Comparison of ENCODE assay signal across 9 mouse cellular contexts in genomic region chr5:77089294-77089693, GRCm38 (mm10). TPM values are rescaled to one million over a fixed set of nuclear protein-coding genes. Genes with fewer than 3 reads are reported as not detected.
DNase-seq lines count a peak whose midpoint lies in the region; ATAC-seq lines count a peak whose summit lies in the region.
"Had no signal": no experiment of that assay in that cellular context is flagged by ENCODE, and none has a peak within 500 bp of the region (broad histone marks: within the 10 kb centered on the region; RNA-seq: fewer than 3 reads in every experiment).

No protein-coding gene starts in this region.

- WGBS in embryonic facial prominence, embryonic 12.5 days, result 54% methylated on average over 1 of the region's 1 CpGs
- 71% methylated on average over 1 of the region's 1 CpGs for WGBS in limb, embryonic 11.5 days
- 67% methylated on average over 1 of the region's 1 CpGs for WGBS in neural tube, embryonic 11.5 days

- H3K4me3 ChIP-seq in embryonic facial prominence, embryonic 12.5 days, result no peak overlapping the region
- H3K4me3 ChIP-seq in limb, embryonic 11.5 days (ENCODE audit: low read depth, low read length), result no peak overlapping the region
- H3K4me3 ChIP-seq in neural tube, embryonic 11.5 days (ENCODE audit: low read depth, low read length), result no peak overlapping the region
- H3K4me3 ChIP-seq: erythroblast, embryonic 14.5 days had no signal

- DNase-seq in left cerebral cortex, adult 18-20 months (ENCODE audit: low spot score in 2 of 2), result peak; percentile 55 to 63
- no peak for DNase-seq in left cerebral cortex, adult 11 months (ENCODE audit: low spot score)
- DNase-seq in heart, postnatal 4 days, result peak; percentile 77
- peak; percentile 79 for DNase-seq in limb, embryonic 11.5 days (ENCODE audit: low spot score)
- peak; percentile 63 for DNase-seq in neural tube, embryonic 11.5 days (ENCODE audit: low spot score)
- DNase-seq in thymus, postnatal 25 days, result peak; percentile 66

- peak; percentile 26 for ATAC-seq in activated CD4-positive, CD25-positive, alpha-beta regulatory T cell, adult 4 months
- ATAC-seq in embryonic facial prominence, embryonic 12.5 days (ENCODE audit: insufficient number of reproducible peaks, insufficient read depth, low FRiP score, low TSS enrichment), result peak; percentile 52; the same call in 1 of the 2 replicates
- no peak for ATAC-seq in limb, embryonic 11.5 days (ENCODE audit: insufficient number of reproducible peaks, low FRiP score, low TSS enrichment, low read depth)
- ATAC-seq in neural tube, embryonic 11.5 days (ENCODE audit: insufficient read depth, low FRiP score, low TSS enrichment), result peak; percentile 49

- H3K36me3 ChIP-seq in embryonic facial prominence, embryonic 12.5 days, result no peaks in the 10 kb centered on the region
- H3K36me3 ChIP-seq in limb, embryonic 11.5 days (ENCODE audit: control insufficient read depth, insufficient read depth, low read length), result no peaks in the 10 kb centered on the region
- no peaks in the 10 kb centered on the region for H3K36me3 ChIP-seq in neural tube, embryonic 11.5 days (ENCODE audit: control insufficient read depth, insufficient read depth, low read length)

- H3K4me1 ChIP-seq in embryonic facial prominence, embryonic 12.5 days, result no peaks in the 10 kb centered on the region
- no peaks in the 10 kb centered on the region for H3K4me1 ChIP-seq in limb, embryonic 11.5 days (ENCODE audit: control insufficient read depth, insufficient read depth, low read length)
- H3K4me1 ChIP-seq in neural tube, embryonic 11.5 days (ENCODE audit: control insufficient read depth, insufficient read depth, low read length), result no peaks in the 10 kb centered on the region

- H3K9ac ChIP-seq in embryonic facial prominence, embryonic 12.5 days, result no peak overlapping the region
- H3K9ac ChIP-seq in limb, embryonic 11.5 days (ENCODE audit: low read length), result no peak overlapping the region
- no peak overlapping the region for H3K9ac ChIP-seq in neural tube, embryonic 11.5 days (ENCODE audit: low read length)

- H3K27ac ChIP-seq in embryonic facial prominence, embryonic 12.5 days, result no peak overlapping the region
- no peak overlapping the region for H3K27ac ChIP-seq in limb, embryonic 11.5 days (replicated peaks; ENCODE audit: low read depth, low read length)
- H3K27ac ChIP-seq in neural tube, embryonic 11.5 days (ENCODE audit: low read depth, low read length), result no peak overlapping the region

- 0 out of 2 replicates have a peak, but pooled peaks cover 8% of the 10 kb centered on the region for H3K27me3 ChIP-seq in embryonic facial prominence, embryonic 12.5 days
- H3K27me3 ChIP-seq in limb, embryonic 11.5 days (ENCODE audit: control insufficient read depth, insufficient read depth, low read length), result no peaks in the 10 kb centered on the region
- 0 out of 2 replicates have a peak, but pooled peaks cover 2% of the 10 kb centered on the region for H3K27me3 ChIP-seq in neural tube, embryonic 11.5 days (ENCODE audit: control insufficient read depth, insufficient read depth, low read length)

- no peak overlapping the region for H3K4me2 ChIP-seq in embryonic facial prominence, embryonic 12.5 days (replicated peaks)
- no peak overlapping the region for H3K4me2 ChIP-seq in limb, embryonic 11.5 days (ENCODE audit: low read depth, severe bottlenecking)
- H3K4me2 ChIP-seq in neural tube, embryonic 11.5 days (ENCODE audit: low read depth), result no peak overlapping the region

- H3K9me3 ChIP-seq in embryonic facial prominence, embryonic 12.5 days, result no peaks in the 10 kb centered on the region
- H3K9me3 ChIP-seq in limb, embryonic 11.5 days (ENCODE audit: control insufficient read depth, low read length), result no peaks in the 10 kb centered on the region
- H3K9me3 ChIP-seq in neural tube, embryonic 11.5 days (ENCODE audit: control insufficient read depth, low read length), result no peaks in the 10 kb centered on the region

RNA-seq across cellular contexts. Expression of gene Hopx, which starts 25.6 kb away (rescaled TPM):
- total RNA-seq in left cerebral cortex, adult 18-20 months (2021), result 10 to 100 TPM; 23.4 to 31.3 TPM
- polyA plus RNA-seq in activated CD4-positive, CD25-positive, alpha-beta regulatory T cell, adult 4 months (2017; shearing (Covaris generic)), result 10 to 100 TPM; 17.5 to 20.6 TPM
- 0.26 and 0.27 TPM in 2 replicates for polyA plus RNA-seq in embryonic facial prominence, embryonic 12.5 days (2016; fragmentation: Nextera tagmentation; extraction: Ambion mirVana)
- total RNA-seq in heart, postnatal 4 days (2021), result 100 to 1,000 TPM; 432 to 451 TPM
- polyA plus RNA-seq in limb, embryonic 11.5 days (2014; fragmentation: Nextera tagmentation; extraction: Ambion mirVana), result 0.13 and 0.34 TPM in 2 replicates
- polyA plus RNA-seq in neural tube, embryonic 11.5 days (2014; fragmentation: Nextera tagmentation; extraction: Ambion mirVana), result 1.2 and 1.6 TPM in 2 replicates
